Mouse (Mus musculus): ENCODE results near the gene M1ap.
A peak's percentile ranks its signal among the peaks of the same experiment; 100 is the strongest.

Gene M1ap

GRCm38 (mm10) chr6:83038496-83039012 is 91.9 kb downstream of the M1ap start:
- DNase-seq, result peak; percentile 89

DNA sequence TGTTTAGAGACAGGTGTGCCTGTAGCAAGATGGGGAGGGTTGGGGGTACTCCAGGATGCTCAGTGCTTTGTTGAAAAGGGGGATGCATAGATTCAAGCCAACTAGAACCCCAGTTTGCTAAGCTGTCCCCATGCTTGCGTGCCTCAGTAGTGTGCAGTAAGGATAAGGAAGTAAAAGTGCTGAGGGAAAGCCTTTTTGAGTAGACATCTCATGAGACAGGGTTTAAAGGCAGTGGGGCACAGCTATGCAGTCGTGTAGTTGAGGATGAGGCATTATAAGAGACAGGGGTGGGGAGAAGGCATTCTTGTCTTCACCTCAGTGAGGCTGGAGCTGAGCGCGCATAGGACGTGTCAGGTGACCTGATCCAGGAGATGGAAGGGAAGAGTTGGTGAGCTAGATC is 93.9 kb downstream of the M1ap start:
- no peak for DNase-seq

DNA sequence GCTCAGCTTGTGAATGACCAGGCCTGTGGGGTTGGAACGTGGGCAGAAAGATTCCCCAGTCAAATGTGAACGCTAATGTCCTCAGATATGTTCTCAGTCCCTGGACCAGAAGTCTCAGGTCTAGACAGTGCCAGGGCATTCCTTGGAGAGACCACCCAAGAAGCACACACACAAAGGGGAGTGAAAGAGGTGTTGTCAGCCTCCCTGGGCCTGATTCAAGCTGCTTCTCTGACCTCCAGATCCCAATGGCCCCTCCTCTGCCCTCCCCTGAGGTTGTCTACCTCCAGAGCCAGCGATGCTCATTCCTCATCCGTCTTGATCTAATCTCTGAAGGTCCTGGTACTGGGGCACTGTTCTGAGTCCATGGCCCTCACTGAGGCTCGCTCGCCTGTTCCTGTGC is 96.9 kb downstream of the M1ap start:
- no peak for DNase-seq

DNA sequence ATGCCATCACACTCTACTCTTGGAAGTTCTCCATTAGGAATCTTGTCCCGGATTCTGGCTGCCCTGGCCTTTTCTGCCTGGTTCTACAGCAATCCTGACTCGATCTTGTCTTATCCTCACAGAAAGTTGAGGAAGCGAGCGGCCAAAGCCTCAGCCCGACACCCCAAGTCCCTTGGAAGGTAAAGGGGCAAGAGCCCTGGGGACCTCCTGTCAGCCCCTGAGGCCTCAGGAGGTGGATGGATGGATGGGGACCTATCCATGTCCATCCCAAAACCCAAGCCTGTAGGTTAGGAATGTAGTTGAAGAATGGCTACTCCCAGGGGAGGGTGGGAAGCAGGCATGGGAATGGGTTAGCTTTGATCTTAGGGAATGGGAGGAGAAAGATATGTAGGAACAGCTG is 97.3 kb downstream of the M1ap start:
- no peak for DNase-seq

DNA sequence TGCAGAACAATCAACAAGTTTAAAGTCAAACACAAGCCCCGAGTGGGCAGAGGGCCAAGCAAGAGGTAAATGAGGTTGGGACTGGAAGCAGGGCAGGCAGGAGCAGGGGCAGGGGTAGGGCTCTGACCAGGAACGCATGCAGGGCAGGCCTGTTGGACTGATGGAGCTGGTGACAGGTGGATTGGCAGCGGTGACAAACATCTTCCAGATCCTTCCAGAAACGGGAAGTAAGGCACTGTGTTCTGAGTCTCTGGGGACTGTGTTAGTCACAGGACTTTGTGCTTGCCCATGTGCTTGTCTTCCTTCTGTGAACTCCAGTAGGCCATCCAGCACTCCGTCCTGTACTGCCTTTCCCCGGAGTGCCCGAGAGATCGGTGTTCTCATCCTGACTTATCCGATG is 98.0 kb downstream of the M1ap start:
- DNase-seq, result no peak

GRCm38 (mm10) chr6:83049367-83049766 is 102.7 kb downstream of the M1ap start:
- DNase-seq, result no peak

GRCm38 (mm10) chr6:83053136-83053960 is 106.6 kb downstream of the M1ap start:
- DNase-seq, result peak; percentile 36

- DNase-seq, result peak; percentile 95
These were observed 107.6 kb downstream of the M1ap start, which contains the start of gene Aup1 for GRCm38 (mm10) chr6:83054074-83054851. Gene Aup1, plus strand, starts transcription at chr6:83054521.

DNA sequence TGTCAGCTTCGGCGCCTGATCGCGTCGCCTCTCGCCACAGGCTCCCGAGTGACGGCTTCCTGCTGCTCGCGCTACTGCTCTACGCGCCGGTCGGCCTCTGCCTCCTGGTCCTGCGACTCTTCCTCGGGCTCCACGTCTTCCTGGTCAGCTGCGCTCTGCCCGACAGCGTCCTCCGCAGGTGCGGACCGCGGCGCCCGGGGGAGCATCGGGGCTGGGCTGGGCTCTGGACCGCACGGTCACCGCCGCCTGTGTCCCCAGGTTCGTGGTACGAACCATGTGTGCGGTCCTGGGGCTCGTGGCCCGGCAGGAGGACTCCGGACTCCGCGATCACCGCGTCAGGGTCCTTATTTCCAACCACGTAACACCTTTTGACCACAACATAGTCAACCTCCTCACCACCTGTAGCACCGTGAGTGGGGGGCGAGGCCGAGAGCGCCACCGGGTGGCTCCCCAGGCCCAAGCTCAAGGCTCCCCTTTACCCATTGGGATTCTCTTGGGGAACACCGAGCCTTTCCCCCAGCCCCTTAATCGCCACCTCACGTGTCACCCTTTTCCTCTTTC is 108.2 kb downstream of the M1ap start, which contains the start of gene Htra2:
Htra2 (minus strand) TSS at position 403 of the 561 bp plus-strand sequence.
- no peak for DNase-seq

DNA sequence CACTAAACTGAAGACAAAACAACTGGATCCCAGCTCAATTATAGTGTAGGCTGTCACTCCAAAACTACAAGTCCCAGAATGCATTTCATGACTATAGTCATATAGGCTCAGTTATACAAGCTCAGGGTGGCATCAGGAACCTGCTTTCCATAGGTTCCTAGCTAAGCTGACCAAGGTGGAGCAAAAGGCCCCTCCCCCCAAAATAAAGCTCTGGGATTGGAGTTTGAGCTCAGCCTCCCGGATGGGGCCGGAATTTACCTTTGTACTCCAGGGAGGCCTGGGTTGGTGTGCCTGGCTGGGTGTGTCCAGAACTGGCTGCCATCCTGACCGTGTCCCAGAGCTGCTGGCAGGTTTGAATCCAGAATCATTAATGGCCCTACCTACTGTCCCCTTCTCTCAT is 111.1 kb downstream of the M1ap start, which contains the start of gene Dqx1:
Dqx1 (plus strand) TSS at position 55 of the 400 bp plus-strand sequence.
- peak; percentile 24 for DNase-seq

- no peak for DNase-seq
These were observed 112.0 kb downstream of the M1ap start for GRCm38 (mm10) chr6:83058725-83059124.

DNA sequence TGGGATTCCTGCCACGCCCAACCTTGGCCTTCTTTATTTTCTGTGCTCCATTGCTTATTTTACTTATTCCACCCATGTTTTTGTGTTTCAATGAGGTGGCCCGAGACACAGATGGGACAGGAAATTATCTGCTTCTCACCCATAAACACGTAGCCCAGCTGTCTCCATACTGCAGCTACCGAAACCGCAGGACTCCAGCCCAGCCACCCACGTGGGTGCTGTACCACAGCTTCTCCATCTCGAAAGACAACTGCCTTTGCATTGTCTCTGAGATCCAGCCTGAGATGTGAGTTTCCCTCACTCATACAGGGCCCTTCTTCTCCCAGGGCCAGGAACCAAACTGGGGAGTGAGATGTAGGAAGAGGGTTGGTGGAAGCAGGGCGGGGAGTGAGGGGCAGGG is 119.3 kb downstream of the M1ap start:
- DNase-seq, result no peak

GRCm38 (mm10) chr6:83066441-83066840 is 119.7 kb downstream of the M1ap start:
- DNase-seq, result no peak

- no peak for DNase-seq
These were observed 121.5 kb downstream of the M1ap start for GRCm38 (mm10) chr6:83068221-83068620.

GRCm38 (mm10) chr6:83068706-83069487 is 122.2 kb downstream of the M1ap start:
- DNase-seq, result no peak

GRCm38 (mm10) chr6:83069488-83070246 is 123.0 kb downstream of the M1ap start:
- DNase-seq, result peak; percentile 28

- no peak for DNase-seq
These were observed 123.4 kb downstream of the M1ap start, which contains the start of gene Tlx2 for GRCm38 (mm10) chr6:83070247-83070310. Gene Tlx2, minus strand, starts transcription at chr6:83070293.

DNA sequence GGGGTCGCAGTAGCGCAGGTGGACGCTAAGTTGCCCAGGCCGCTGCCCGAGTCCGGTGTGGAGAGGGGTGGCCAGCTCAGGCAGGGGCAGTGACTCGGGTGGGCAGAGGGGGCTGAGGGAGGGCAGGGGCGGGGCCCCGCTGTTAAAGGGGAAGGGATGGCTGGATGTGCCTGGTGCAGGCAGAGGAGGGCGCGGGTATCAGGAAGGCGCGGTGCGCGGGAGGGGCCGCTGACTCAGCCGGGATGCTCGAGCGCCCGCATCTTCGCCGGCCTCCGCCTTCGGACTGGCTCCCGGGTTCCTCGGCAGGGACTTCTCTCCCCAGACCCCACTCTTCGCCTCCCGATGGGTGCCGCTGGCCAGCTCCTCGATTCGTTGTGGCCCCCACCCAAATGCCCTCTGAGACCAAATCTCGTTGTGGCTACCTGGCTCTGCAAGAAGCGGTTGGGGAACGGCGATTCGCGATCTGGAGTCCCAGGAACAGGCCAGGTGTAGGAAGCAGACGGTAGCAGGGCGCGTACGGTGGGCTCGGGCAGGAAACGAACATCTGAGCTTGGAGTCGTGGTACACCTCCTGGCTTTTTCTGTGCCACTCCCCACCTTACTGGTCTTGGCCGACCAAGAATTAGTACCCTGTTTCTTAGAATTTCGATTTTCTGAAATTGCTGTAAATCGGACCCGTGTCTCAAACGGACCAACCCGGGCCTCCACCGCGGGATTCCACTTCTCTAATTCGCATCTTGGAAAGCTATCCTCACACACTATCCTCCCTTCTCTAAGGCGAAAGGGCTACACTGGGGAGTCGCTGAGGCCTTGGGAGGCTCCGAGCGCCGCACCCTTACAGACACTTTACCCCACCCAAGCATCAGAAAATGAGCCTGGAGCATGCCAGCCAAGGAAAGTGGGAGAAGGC is 123.9 kb downstream of the M1ap start:
- DNase-seq, result peak; percentile 50

DNA sequence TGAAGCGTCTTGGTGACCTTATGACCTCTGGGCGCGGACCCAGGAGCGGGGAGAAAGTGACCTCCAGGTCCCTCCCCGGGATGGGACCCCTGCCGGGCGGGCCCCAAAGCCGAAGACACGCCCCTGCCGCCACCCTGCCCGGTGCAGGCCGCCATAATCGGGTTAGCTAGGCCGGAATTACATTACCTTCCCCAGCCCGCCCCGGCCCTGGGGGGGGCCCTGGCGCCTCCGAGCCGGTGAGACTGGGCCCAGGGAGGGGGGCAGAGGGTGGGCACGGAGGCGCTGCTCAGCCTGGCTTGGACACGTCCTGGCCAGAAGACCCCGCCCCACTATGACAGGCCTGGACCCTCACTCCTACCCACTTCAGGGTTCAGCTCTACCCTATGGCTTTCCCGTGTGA is 124.5 kb downstream of the M1ap start:
- peak; percentile 30 for DNase-seq

DNA sequence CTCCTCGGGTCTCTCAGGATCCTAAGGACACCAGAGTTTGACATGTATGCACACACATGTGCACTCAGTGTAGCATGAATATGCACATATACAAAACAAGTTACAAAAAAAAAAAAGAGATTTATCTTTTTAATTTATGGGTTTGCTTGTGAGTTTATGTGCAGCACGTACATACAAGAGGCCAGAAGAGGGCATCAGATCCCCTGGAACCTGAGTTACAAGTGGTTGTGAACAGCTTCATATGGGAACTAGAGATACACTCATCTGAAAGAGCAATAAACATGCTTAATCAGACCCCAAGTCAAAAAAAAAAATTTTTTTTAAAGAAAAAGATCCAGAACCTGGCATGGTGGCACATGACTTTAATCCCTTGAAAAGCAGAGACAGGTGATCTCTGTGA is 128.3 kb downstream of the M1ap start:
- DNase-seq, result no peak

DNA sequence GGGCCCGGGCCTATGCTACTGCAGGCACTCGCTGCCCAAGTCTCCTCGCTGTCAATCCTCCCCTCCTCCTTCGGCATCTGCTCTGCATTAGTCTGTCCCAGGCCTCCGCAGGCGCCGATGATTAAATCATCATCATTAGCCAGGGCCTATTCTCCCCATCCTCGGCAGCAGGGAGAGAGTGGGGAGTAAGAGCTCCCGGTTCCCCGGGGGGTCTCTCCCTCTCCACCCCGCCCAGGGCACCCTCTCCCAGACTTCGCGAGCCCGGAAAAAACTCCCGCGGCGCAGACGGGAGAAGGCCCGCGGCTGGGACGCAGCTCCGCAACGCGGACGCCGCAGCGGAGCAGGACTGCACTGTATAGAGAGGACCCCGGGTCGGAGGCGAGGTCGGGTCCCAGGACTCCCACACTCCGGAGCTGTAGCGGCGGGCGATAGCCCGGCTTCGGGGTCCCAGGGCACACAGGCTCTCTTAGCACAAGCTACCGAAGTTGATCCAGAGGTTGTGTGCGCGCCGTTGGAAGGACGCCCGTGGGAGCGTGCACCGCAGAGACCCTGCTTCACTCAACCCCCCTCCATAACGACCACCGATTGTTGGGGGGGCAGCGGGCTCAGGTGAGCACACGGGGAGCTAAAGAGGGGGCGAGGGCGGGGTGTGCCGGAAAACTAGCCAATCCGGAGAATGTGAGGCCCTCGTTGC is 131.1 kb downstream of the M1ap start, which contains the start of gene Pcgf1:
Pcgf1 (plus strand) TSS at position 240 of the 694 bp plus-strand sequence.
- no peak for DNase-seq

Measured in cerebellum, adult 8-10 months (tissue).